Mouse (Mus musculus): ENCODE measurements around the gene Camk1d. TPM values are rescaled to one million over a fixed set of nuclear protein-coding genes. Genes with fewer than 3 reads are reported as not detected.
"Not testable (repeated sequence)": the region's sequence is repeated elsewhere in the genome, so short reads cannot be mapped to it uniquely, and the experiment has no call there.

Camk1d gene
- total RNA-seq, 2 experiments from 2014 or later: 168 to 171 TPM

- no peak for DNase-seq
These were observed 316.8 kb downstream of the Camk1d start for GRCm38 (mm10) chr2:5397468-5397867.

- no peak for DNase-seq
These were observed 317.9 kb downstream of the Camk1d start for GRCm38 (mm10) chr2:5396415-5396814.

GRCm38 (mm10) chr2:5395873-5396272, 318.4 kb downstream of the Camk1d start:
- no peak for DNase-seq

- no peak for DNase-seq
These were observed 321.4 kb downstream of the Camk1d start for GRCm38 (mm10) chr2:5392921-5393320.

GRCm38 (mm10) chr2:5392470-5392869, 321.8 kb downstream of the Camk1d start:
- no peak for DNase-seq

GRCm38 (mm10) chr2:5388381-5388780, 325.9 kb downstream of the Camk1d start:
- no peak for DNase-seq

GRCm38 (mm10) chr2:5381712-5382710, 332.3 kb downstream of the Camk1d start:
- no peak for DNase-seq

GRCm38 (mm10) chr2:5380973-5381372, 333.3 kb downstream of the Camk1d start:
- no peak for DNase-seq

GRCm38 (mm10) chr2:5378922-5379321, 335.4 kb downstream of the Camk1d start:
- DNase-seq: not testable (repeated sequence)

- no peak for DNase-seq
These were observed 336.1 kb downstream of the Camk1d start for GRCm38 (mm10) chr2:5378066-5378672.

GRCm38 (mm10) chr2:5372886-5373429, 341.4 kb downstream of the Camk1d start:
- DNase-seq: no peak

- no peak for DNase-seq
These were observed 343.0 kb downstream of the Camk1d start for GRCm38 (mm10) chr2:5371316-5371715.

- DNase-seq: no peak
These were observed 343.7 kb downstream of the Camk1d start for GRCm38 (mm10) chr2:5370591-5370990.

GRCm38 (mm10) chr2:5363836-5364235, 350.5 kb downstream of the Camk1d start:
- DNase-seq: no peak

- DNase-seq: no peak
These were observed 356.3 kb downstream of the Camk1d start for GRCm38 (mm10) chr2:5358049-5358448.

- DNase-seq: no peak
These were observed 357.3 kb downstream of the Camk1d start for GRCm38 (mm10) chr2:5357056-5357455.

GRCm38 (mm10) chr2:5352821-5353522, 361.3 kb downstream of the Camk1d start:
- DNase-seq: peak in 1 of 2 experiments; percentile 19

GRCm38 (mm10) chr2:5345344-5345743, 369.0 kb downstream of the Camk1d start:
- DNase-seq: no peak

GRCm38 (mm10) chr2:5327533-5328250, 386.6 kb downstream of the Camk1d start:
- no peak for DNase-seq

- DNase-seq: no peak
These were observed 389.5 kb downstream of the Camk1d start for GRCm38 (mm10) chr2:5324806-5325205.

GRCm38 (mm10) chr2:5321660-5322295, 392.5 kb downstream of the Camk1d start:
- no peak for DNase-seq
